Mouse (Mus musculus) kidney, adult 2 months (tissue): ENCODE measurements around the gene Syndig1l. TPM values are rescaled to one million over a fixed set of nuclear protein-coding genes. Genes with fewer than 3 reads are reported as not detected.

ENCODE experiments used
- DNase-seq: peaks from one replicate; pipeline ENCODE4 v3.0.0; 2021
- H3K27ac ChIP-seq: fragments of 200-500 bp; 2 replicates; pipeline ENCODE4 v1.5.1; 2012; ENCODE audit warnings: low read depth, low read length, control low read depth, inconsistent platforms; ENCODE audit not compliant: insufficient read depth
- H3K27me3 ChIP-seq: fragments of 200-500 bp; replicated peaks from 2 replicates; pipeline ENCODE4 v1.6.1; 2012; ENCODE audit warnings: mild to moderate bottlenecking, moderate library complexity, low read length, inconsistent platforms; ENCODE audit not compliant: control insufficient read depth, insufficient read depth
- H3K36me3 ChIP-seq: fragments of 200-500 bp; 2 replicates; pipeline ENCODE4 v1.6.1; 2012; ENCODE audit warnings: mild to moderate bottlenecking, moderate library complexity, low read length, inconsistent platforms; ENCODE audit not compliant: control insufficient read depth, insufficient read depth
- H3K4me1 ChIP-seq: fragments of 200-500 bp; 2 replicates; pipeline ENCODE4 v1.6.1; 2011; ENCODE audit warnings: low read length; ENCODE audit not compliant: control insufficient read depth, insufficient read depth
- H3K4me3 ChIP-seq: fragments of 200-500 bp; 2 replicates; pipeline ENCODE4 v1.5.1; 2011; ENCODE audit warnings: mild to moderate bottlenecking, low read depth, low read length, control low read depth; ENCODE audit not compliant: insufficient read depth
- CTCF ChIP-seq: fragments of 200-500 bp; conservative IDR thresholded peaks from 2 replicates; pipeline ENCODE4 v1.5.1; 2011; ENCODE audit warnings: low read depth, mild to moderate bottlenecking, control low read depth, low read length, moderate library complexity, mixed read lengths; ENCODE audit not compliant: insufficient read depth, insufficient read length
- POLR2A ChIP-seq: fragments of 200-500 bp; IDR thresholded peaks from one replicate; pipeline ENCODE4 v1.6.1; 2011; ENCODE audit warnings: low read depth, low read length, control low read depth
- WGBS: fragments of 180-500 bp; shearing (Covaris S2); methylation state at CpG from one replicate; pipeline ENCODE4 v1.1.7; 2018; 5-methylcytosine and 5-hydroxymethylcytosine counted together
- polyA plus RNA-seq: library from polyadenylated mRNA; depleted of rRNA; stranded (reverse); fragments of >200 nt; gene quantifications from 2 replicates; pipeline ENCODE4 v1.2.3, GENCODE M21; 2012

Syndig1l gene
- polyA plus RNA-seq, 1 experiment = not detected

- Histone ChIP-seq H3K27ac (no peak overlapping the region), H3K27me3 (peaks cover 1% of the 10 kb centered on the region; the same call in 1 of the 2 replicates), H3K4me3 (no peak overlapping the region), H3K36me3 (no peaks in the 10 kb centered on the region), H3K4me1 (no peaks in the 10 kb centered on the region)
- DNase-seq = no peak
- WGBS = 61% methylated on average over 7 of the region's 7 CpGs
- TF ChIP-seq CTCF = no peak
Measured at GRCm38 (mm10) chr12:84702586-84702985, 4.0 kb upstream of the Syndig1l start.

- no peak for DNase-seq
- no peaks in the 10 kb centered on the region for H3K36me3 ChIP-seq
- H3K4me3 ChIP-seq = no peak overlapping the region
- no peak for TF ChIP-seq POLR2A
- TF ChIP-seq CTCF = no peak
- WGBS = 86% methylated on average over 6 of the region's 6 CpGs
- H3K4me1 ChIP-seq = no peaks in the 10 kb centered on the region
- H3K27ac ChIP-seq = no peak overlapping the region
- H3K27me3 ChIP-seq = no peaks in the 10 kb centered on the region
Measured at GRCm38 (mm10) chr12:84692141-84692540, 6.5 kb downstream of the Syndig1l start.

GRCm38 (mm10) chr12:84691347-84691746 is 7.3 kb downstream of the Syndig1l start:
- Histone ChIP-seq H3K27ac (no peak overlapping the region), H3K27me3 (no peaks in the 10 kb centered on the region), H3K36me3 (no peaks in the 10 kb centered on the region), H3K4me3 (no peak overlapping the region), H3K4me1 (no peaks in the 10 kb centered on the region)
- DNase-seq = no peak
- TF ChIP-seq POLR2A (no peak), CTCF (no peak)

GRCm38 (mm10) chr12:84689051-84689450 is 9.6 kb downstream of the Syndig1l start:
- H3K27me3 ChIP-seq = no peaks in the 10 kb centered on the region
- TF ChIP-seq CTCF = no peak
- TF ChIP-seq POLR2A = no peak
- WGBS = 75% methylated on average over 11 of the region's 11 CpGs
- no peak overlapping the region for H3K27ac ChIP-seq
- H3K4me1 ChIP-seq = no peaks in the 10 kb centered on the region
- H3K36me3 ChIP-seq = no peaks in the 10 kb centered on the region
- H3K4me3 ChIP-seq = no peak overlapping the region
- no peak for DNase-seq

GRCm38 (mm10) chr12:84687531-84687930 is 11.1 kb downstream of the Syndig1l start:
- Histone ChIP-seq H3K36me3 (no peaks in the 10 kb centered on the region), H3K4me3 (no peak overlapping the region), H3K27ac (no peak overlapping the region), H3K4me1 (no peaks in the 10 kb centered on the region), H3K27me3 (no peaks in the 10 kb centered on the region)
- 80% methylated on average over 4 of the region's 4 CpGs for WGBS
- no peak for DNase-seq
- TF ChIP-seq POLR2A = no peak

- 50% methylated on average over 4 of the region's 4 CpGs for WGBS
- no peak overlapping the region for H3K4me3 ChIP-seq
- no peaks in the 10 kb centered on the region for H3K27me3 ChIP-seq
- no peak for DNase-seq
- H3K27ac ChIP-seq = no peak overlapping the region
- TF ChIP-seq CTCF (no peak), POLR2A (no peak)
- no peaks in the 10 kb centered on the region for H3K36me3 ChIP-seq
- H3K4me1 ChIP-seq = no peaks in the 10 kb centered on the region
Measured at GRCm38 (mm10) chr12:84686176-84686575, 12.5 kb downstream of the Syndig1l start.

- DNase-seq = no peak
Measured at GRCm38 (mm10) chr12:84684569-84684968, 14.1 kb downstream of the Syndig1l start.

GRCm38 (mm10) chr12:84676011-84676410 is 22.6 kb downstream of the Syndig1l start:
- no peak overlapping the region for H3K4me3 ChIP-seq
- DNase-seq = no peak
- WGBS = 78% methylated on average over 3 of the region's 3 CpGs
- no peak for TF ChIP-seq CTCF
- no peak for TF ChIP-seq POLR2A
- H3K27ac ChIP-seq = no peak overlapping the region
- H3K4me1 ChIP-seq = no peaks in the 10 kb centered on the region
- no peaks in the 10 kb centered on the region for H3K27me3 ChIP-seq
- no peaks in the 10 kb centered on the region for H3K36me3 ChIP-seq

More at GRCm38 (mm10) chr12:84684569-84684968, 14.1 kb downstream of the Syndig1l start:
- TF ChIP-seq CTCF (no peak), POLR2A (no peak)
- WGBS = 62% methylated on average over 7 of the region's 7 CpGs
- Histone ChIP-seq H3K27ac (no peak overlapping the region), H3K4me3 (no peak overlapping the region), H3K27me3 (no peaks in the 10 kb centered on the region), H3K4me1 (no peaks in the 10 kb centered on the region), H3K36me3 (no peaks in the 10 kb centered on the region)
